ENCODE assay signal across 36 mouse cellular contexts in genomic region chr5:103637162-103637561, GRCm38 (mm10). TPM values are rescaled to one million over a fixed set of nuclear protein-coding genes. Genes with fewer than 3 reads are reported as not detected.
"Had no signal": no experiment of that assay in that cellular context is flagged by ENCODE, and none has a peak within 500 bp of the region (broad histone marks: within the 10 kb centered on the region; RNA-seq: fewer than 3 reads in every experiment).

No protein-coding gene starts in this region.

- H3K36me3 ChIP-seq: embryonic facial prominence, embryonic 12.5 days; embryonic facial prominence, embryonic 13.5 days; forebrain, embryonic 10.5 days; forebrain, embryonic 12.5 days; forebrain, embryonic 15.5 days; heart, embryonic 12.5 days had no signal

- H3K4me2 ChIP-seq: embryonic facial prominence, embryonic 12.5 days; embryonic facial prominence, embryonic 13.5 days; forebrain, embryonic 12.5 days; forebrain, embryonic 13.5 days; forebrain, embryonic 15.5 days; heart, embryonic 11.5 days; heart, embryonic 12.5 days had no signal

- H3K9me3 ChIP-seq: embryonic facial prominence, embryonic 12.5 days; embryonic facial prominence, embryonic 13.5 days; forebrain, embryonic 10.5 days; forebrain, embryonic 12.5 days; forebrain, embryonic 13.5 days; forebrain, embryonic 15.5 days; heart, embryonic 12.5 days had no signal

- ATAC-seq: forebrain, embryonic 13.5 days; forebrain, embryonic 14.5 days; forebrain, embryonic 15.5 days; forebrain, embryonic 16.5 days; forebrain, postnatal 0 days had no signal

- H3K27me3 ChIP-seq: embryonic facial prominence, embryonic 12.5 days; embryonic facial prominence, embryonic 13.5 days; forebrain, embryonic 12.5 days; forebrain, embryonic 13.5 days; forebrain, embryonic 15.5 days; heart, embryonic 12.5 days had no signal

- DNase-seq: cerebellum, adult 18-20 months; cerebellum, adult 2 months; cerebellum, adult 8-10 months; cerebellum, adult 9-10 months; cerebellum, adult 9-11 months; cerebellum, postnatal 10 days; cerebellum, postnatal 14 days; cerebellum, postnatal 25 days; cerebellum, postnatal 36 days; embryo, embryonic 11 days; forebrain, postnatal 0 days; gastrocnemius, postnatal 14 days; gastrocnemius, postnatal 25 days; gastrocnemius, postnatal 36 days; heart, adult 18-20 months; heart, adult 2 months had no signal

- H3K9ac ChIP-seq: embryonic facial prominence, embryonic 12.5 days; embryonic facial prominence, embryonic 13.5 days; forebrain, embryonic 12.5 days; forebrain, embryonic 13.5 days; forebrain, embryonic 15.5 days; forebrain, postnatal 0 days; heart, embryonic 12.5 days had no signal

- H3K4me3 ChIP-seq: embryonic facial prominence, embryonic 12.5 days; embryonic facial prominence, embryonic 13.5 days; erythroblast, embryonic 14.5 days; forebrain, embryonic 10.5 days; forebrain, embryonic 12.5 days; forebrain, embryonic 13.5 days; forebrain, embryonic 15.5 days; heart, adult 2 months; heart, embryonic 12.5 days had no signal

- H3K27ac ChIP-seq: embryonic facial prominence, embryonic 12.5 days; embryonic facial prominence, embryonic 13.5 days; forebrain, embryonic 10.5 days; forebrain, embryonic 12.5 days; forebrain, embryonic 13.5 days; forebrain, embryonic 15.5 days; heart, adult 2 months had no signal

- H3K4me1 ChIP-seq: embryonic facial prominence, embryonic 12.5 days; embryonic facial prominence, embryonic 13.5 days; forebrain, embryonic 10.5 days; forebrain, embryonic 12.5 days; forebrain, embryonic 13.5 days; forebrain, embryonic 15.5 days; heart, embryonic 12.5 days had no signal

RNA-seq across cellular contexts. Expression of gene Slc10a6, which starts 8.0 kb away (rescaled TPM):
- total RNA-seq: common myeloid progenitor, adult 5-6 weeks; granulocyte monocyte progenitor cell, adult 5-6 weeks had no signal
- polyA plus RNA-seq: cortical plate, adult 2 months; embryonic facial prominence, embryonic 11.5 days; forebrain, embryonic 10.5 days; forebrain, embryonic 11.5 days; forebrain, embryonic 12.5 days; forebrain, embryonic 13.5 days; forebrain, embryonic 15.5 days; forebrain, embryonic 16.5 days had no signal

RNA-seq across cellular contexts. Expression of gene 1700016H13Rik, which starts 18.6 kb away (rescaled TPM):
- total RNA-seq: common myeloid progenitor, adult 5-6 weeks; gastrocnemius, postnatal 4 days; heart, adult 18-20 months; heart, adult 2 months; heart, adult 8-10 months had no signal
- polyA plus RNA-seq: cerebellum, adult 2 months; cortical plate, adult 2 months; embryonic facial prominence, embryonic 14.5 days; erythroblast, embryonic 14.5 days; forebrain, embryonic 12.5 days; frontal cortex, adult 2 months; heart, embryonic 11.5 days had no signal
